Mouse (Mus musculus): ENCODE results near the gene Aaed1. TPM values are rescaled to one million over a fixed set of nuclear protein-coding genes. Genes with fewer than 3 reads are reported as not detected.

Aaed1 gene
- total and polyA plus RNA-seq, 2 experiments from 2014 or later: 13.5 to 16.0 TPM

GRCm38 (mm10) chr13:64344082-64344501 is 31.6 kb upstream of the Aaed1 start:
- 2% methylated on average over 9 of the region's 9 CpGs for WGBS
- H3K27ac ChIP-seq: no peak overlapping the region
- peak overlapping the region; percentile 53 for H3K4me3 ChIP-seq (ENCODE audit: low read length)
- no peaks in the 10 kb centered on the region for H3K9me3 ChIP-seq (ENCODE audit: low read length)
- no peaks in the 10 kb centered on the region for H3K36me3 ChIP-seq (ENCODE audit: insufficient read depth, low read length)
- H3K27me3 ChIP-seq (ENCODE audit: insufficient read depth, low read length): no peaks in the 10 kb centered on the region
- H3K4me1 ChIP-seq (ENCODE audit: insufficient read depth, low read length): no peaks in the 10 kb centered on the region
- H3K4me2 ChIP-seq (ENCODE audit: low read depth, low read length): peak overlapping the region; percentile 85
- peak; percentile 93 for ATAC-seq
- no peak for TF ChIP-seq CTCF (IDR thresholded peaks at IDR 0.05; ENCODE audit: low read depth)
- peak overlapping the region; percentile 53 for H3K9ac ChIP-seq (replicated peaks; ENCODE audit: low read length)
- peak; percentile 40 for DNase-seq (ENCODE audit: low spot score)

- 23% methylated on average over 10 of the region's 10 CpGs for WGBS
- Histone ChIP-seq H3K27me3 (ENCODE audit: insufficient read depth, low read length) (no peaks in the 10 kb centered on the region), H3K4me3 (ENCODE audit: low read length) (peak overlapping the region; percentile 53), H3K36me3 (ENCODE audit: insufficient read depth, low read length) (no peaks in the 10 kb centered on the region), H3K9me3 (ENCODE audit: low read length) (no peaks in the 10 kb centered on the region), H3K27ac (no peak overlapping the region), H3K4me2 (ENCODE audit: low read depth, low read length) (peak overlapping the region; percentile 85), H3K9ac (replicated peaks; ENCODE audit: low read length) (peak overlapping the region; percentile 53), H3K4me1 (ENCODE audit: insufficient read depth, low read length) (no peaks in the 10 kb centered on the region)
- peak; percentile 30 for ATAC-seq
- no peak for TF ChIP-seq CTCF (IDR thresholded peaks at IDR 0.05; ENCODE audit: low read depth)
- DNase-seq (ENCODE audit: low spot score): peak; percentile 9
Measured at GRCm38 (mm10) chr13:64343598-64343997, 31.1 kb upstream of the Aaed1 start.

- Histone ChIP-seq H3K9me3 (ENCODE audit: low read length) (no peaks in the 10 kb centered on the region), H3K4me3 (ENCODE audit: low read length) (no peak overlapping the region), H3K27ac (no peak overlapping the region), H3K27me3 (ENCODE audit: insufficient read depth, low read length) (no peaks in the 10 kb centered on the region), H3K9ac (replicated peaks; ENCODE audit: low read length) (no peak overlapping the region), H3K4me2 (ENCODE audit: low read depth, low read length) (no peak overlapping the region), H3K4me1 (ENCODE audit: insufficient read depth, low read length) (no peaks in the 10 kb centered on the region), H3K36me3 (ENCODE audit: insufficient read depth, low read length) (no peaks in the 10 kb centered on the region)
- ATAC-seq (no peak), DNase-seq (ENCODE audit: low spot score) (no peak)
- WGBS: 61% methylated on average over 4 of the region's 4 CpGs
- TF ChIP-seq CTCF (IDR thresholded peaks at IDR 0.05; ENCODE audit: low read depth): no peak
Measured at GRCm38 (mm10) chr13:64335546-64336132, 23.1 kb upstream of the Aaed1 start.

DNA sequence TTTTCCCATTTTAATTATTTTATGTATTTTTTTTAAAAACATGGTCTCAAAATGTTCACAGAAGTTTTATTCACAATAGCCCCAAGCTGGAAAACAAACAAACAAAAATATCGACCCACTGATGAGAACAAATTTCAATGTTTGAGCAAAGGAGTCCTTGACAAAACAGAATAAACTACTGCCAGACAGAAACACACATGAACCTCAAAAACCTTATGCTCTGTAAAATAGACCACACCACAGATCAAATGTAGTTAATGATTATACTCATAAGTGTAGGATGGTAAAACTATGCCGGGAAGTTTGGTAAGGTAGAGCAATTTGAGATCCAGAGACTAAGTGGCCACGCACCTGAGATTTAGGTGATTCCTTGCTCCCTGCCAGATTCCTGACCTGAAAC is 20.6 kb upstream of the Aaed1 start:
- H3K27ac ChIP-seq: no peak overlapping the region
- WGBS: 88% methylated on average over 3 of the region's 3 CpGs
- no peak overlapping the region for H3K4me3 ChIP-seq (ENCODE audit: low read length)
- H3K27me3 ChIP-seq (ENCODE audit: insufficient read depth, low read length): no peaks in the 10 kb centered on the region
- no peaks in the 10 kb centered on the region for H3K4me1 ChIP-seq (ENCODE audit: insufficient read depth, low read length)
- no peak overlapping the region for H3K4me2 ChIP-seq (ENCODE audit: low read depth, low read length)
- H3K9me3 ChIP-seq (ENCODE audit: low read length): no peaks in the 10 kb centered on the region
- no peak for TF ChIP-seq CTCF (IDR thresholded peaks at IDR 0.05; ENCODE audit: low read depth)
- DNase-seq (ENCODE audit: low spot score): no peak
- H3K36me3 ChIP-seq (ENCODE audit: insufficient read depth, low read length): no peaks in the 10 kb centered on the region
- no peak overlapping the region for H3K9ac ChIP-seq (replicated peaks; ENCODE audit: low read length)
- no peak for ATAC-seq

- no peak for TF ChIP-seq CTCF (IDR thresholded peaks at IDR 0.05; ENCODE audit: low read depth)
- ATAC-seq (no peak), DNase-seq (ENCODE audit: low spot score) (no peak)
- H3K9me3 ChIP-seq (ENCODE audit: low read length): no peaks in the 10 kb centered on the region
- no peak overlapping the region for H3K4me2 ChIP-seq (ENCODE audit: low read depth, low read length)
- 85% methylated on average over 6 of the region's 6 CpGs for WGBS
- no peak overlapping the region for H3K27ac ChIP-seq
- H3K4me3 ChIP-seq (ENCODE audit: low read length): no peak overlapping the region
- H3K36me3 ChIP-seq (ENCODE audit: insufficient read depth, low read length): no peaks in the 10 kb centered on the region
- no peak overlapping the region for H3K9ac ChIP-seq (replicated peaks; ENCODE audit: low read length)
- H3K27me3 ChIP-seq (ENCODE audit: insufficient read depth, low read length): no peaks in the 10 kb centered on the region
- H3K4me1 ChIP-seq (ENCODE audit: insufficient read depth, low read length): no peaks in the 10 kb centered on the region
Measured at GRCm38 (mm10) chr13:64332321-64332720, 19.8 kb upstream of the Aaed1 start.

GRCm38 (mm10) chr13:64322561-64323281 is 10.2 kb upstream of the Aaed1 start:
- Histone ChIP-seq H3K4me3 (ENCODE audit: low read length) (no peak overlapping the region), H3K9me3 (ENCODE audit: low read length) (no peaks in the 10 kb centered on the region), H3K4me1 (ENCODE audit: insufficient read depth, low read length) (no peaks in the 10 kb centered on the region), H3K9ac (replicated peaks; ENCODE audit: low read length) (no peak overlapping the region), H3K4me2 (ENCODE audit: low read depth, low read length) (no peak overlapping the region), H3K27me3 (ENCODE audit: insufficient read depth, low read length) (no peaks in the 10 kb centered on the region), H3K27ac (no peak overlapping the region), H3K36me3 (ENCODE audit: insufficient read depth, low read length) (no peaks in the 10 kb centered on the region)
- 78% methylated on average over 8 of the region's 8 CpGs for WGBS
- no peak for TF ChIP-seq CTCF (IDR thresholded peaks at IDR 0.05; ENCODE audit: low read depth)
- ATAC-seq: no peak
- DNase-seq (ENCODE audit: low spot score): no peak

- Histone ChIP-seq H3K27me3 (ENCODE audit: insufficient read depth, low read length) (no peaks in the 10 kb centered on the region), H3K4me2 (ENCODE audit: low read depth, low read length) (no peak overlapping the region), H3K9me3 (ENCODE audit: low read length) (no peaks in the 10 kb centered on the region), H3K36me3 (ENCODE audit: insufficient read depth, low read length) (no peaks in the 10 kb centered on the region), H3K9ac (replicated peaks; ENCODE audit: low read length) (no peak overlapping the region), H3K4me1 (ENCODE audit: insufficient read depth, low read length) (no peaks in the 10 kb centered on the region), H3K4me3 (ENCODE audit: low read length) (no peak overlapping the region), H3K27ac (no peak overlapping the region)
- WGBS: 80% methylated on average over 8 of the region's 8 CpGs
- no peak for DNase-seq (ENCODE audit: low spot score)
- no peak for ATAC-seq
- no peak for TF ChIP-seq CTCF (IDR thresholded peaks at IDR 0.05; ENCODE audit: low read depth)
Measured at GRCm38 (mm10) chr13:64320334-64320733, 7.8 kb upstream of the Aaed1 start.

Measured in hindbrain, postnatal 0 days (tissue).